Mouse (Mus musculus) hindlimb bud, embryonic 11.5 days (tissue): ENCODE measurements around the gene Defb43.

ENCODE experiments used
- DNase-seq: peaks from one replicate; pipeline ENCODE4 v3.0.0-alpha.2; 2012; ENCODE audit warnings: low read depth, low spot score; ENCODE audit errors: extremely low spot score

Gene Defb43

GRCm38 (mm10) chr14:63066630-63067310 is 55.2 kb downstream of the Defb43 start:
- peak; percentile 67 for DNase-seq
